Mouse (Mus musculus): Measurements from ENCODE around the gene Dcps.

DNA sequence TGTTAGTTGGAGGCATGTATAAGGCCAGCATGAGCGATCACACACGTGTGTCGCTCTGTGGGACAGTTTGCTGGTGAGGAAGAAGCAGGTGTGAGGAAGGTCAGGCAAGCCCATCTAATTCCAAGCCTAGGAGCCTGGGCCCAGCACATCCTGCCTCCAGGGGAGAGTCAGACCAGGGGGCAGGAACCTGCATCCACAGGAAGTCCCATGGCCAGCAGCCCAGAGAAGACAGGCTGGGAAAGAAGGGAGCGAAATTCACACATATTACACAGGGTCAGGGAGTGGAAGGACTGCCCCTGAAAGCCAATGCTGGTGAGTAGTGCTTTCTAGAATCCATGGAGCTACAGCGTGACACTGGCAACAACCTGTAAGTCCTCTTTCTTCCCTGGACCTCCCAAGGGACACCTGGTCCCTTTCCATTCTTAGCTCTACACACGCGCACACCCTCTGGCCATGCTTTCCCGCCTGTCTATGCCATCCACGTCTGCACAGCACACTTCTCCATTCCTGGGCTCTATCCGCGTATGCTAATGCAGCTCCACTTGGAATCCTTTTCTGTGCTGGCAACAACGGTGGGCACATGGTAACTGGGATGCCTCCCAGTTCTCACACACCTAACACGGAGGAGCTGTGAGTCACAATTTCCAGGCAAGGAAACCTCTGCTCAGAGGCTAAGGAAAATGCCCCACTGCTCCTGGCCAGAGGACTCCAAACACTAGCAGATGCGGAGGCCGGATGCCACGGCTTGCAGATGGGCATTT, 44.0 kb downstream of the Dcps start:
- no peak for TF ChIP-seq CTCF (IDR thresholded peaks at IDR 0.05; ENCODE audit: low read depth, low read length)
- TF ChIP-seq TAL1 (conservative IDR thresholded peaks at IDR 0.05; ENCODE audit: low read depth, low read length), result no peak
- TF ChIP-seq GATA1 (IDR thresholded peaks at IDR 0.05; ENCODE audit: borderline replicate concordance, low read length), result no peak

Data from G1E (cell line).